Mouse (Mus musculus) cerebellum, postnatal 14 days (tissue): ENCODE measurements around the gene Foxl1.

Experiments used
- DNase-seq, 2 experiments: peaks; one replicate each; pipeline ENCODE4 v3.0.0; 2021; ENCODE audit warnings: mixed read lengths in 2 of 2

The Foxl1 gene

GRCm38 (mm10) chr8:121127756-121128375 is at the start of gene Foxl1:
Gene Foxl1, plus strand, starts transcription at chr8:121127940.
- DNase-seq, result peak; percentile 20 to 35

- DNase-seq, result no peak
Measured at GRCm38 (mm10) chr8:121078721-121079120, 49.0 kb upstream of the Foxl1 start.

GRCm38 (mm10) chr8:121079201-121079600 is 48.5 kb upstream of the Foxl1 start:
- DNase-seq, result no peak

DNA sequence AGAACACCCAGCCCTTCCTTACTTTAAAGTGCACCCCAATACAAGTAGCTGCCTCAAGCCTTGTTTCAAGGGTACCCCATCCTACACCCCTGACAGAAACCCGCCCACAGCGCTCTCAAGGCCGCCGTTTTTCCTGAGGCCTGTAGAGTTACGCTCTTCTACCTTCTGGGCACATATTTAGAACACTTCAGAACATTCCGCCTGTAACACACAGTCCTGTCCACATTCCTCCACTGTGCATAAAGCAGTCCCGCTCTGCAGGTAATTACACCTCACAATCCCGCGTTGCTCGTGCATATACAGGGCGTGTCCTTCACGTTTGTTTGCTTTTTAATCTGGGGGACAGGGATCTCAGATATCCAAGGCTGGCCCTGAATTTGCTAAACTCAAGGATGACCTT is 47.8 kb upstream of the Foxl1 start:
- no peak for DNase-seq

GRCm38 (mm10) chr8:121080361-121081090 is 47.2 kb upstream of the Foxl1 start:
- DNase-seq, result no peak

DNA sequence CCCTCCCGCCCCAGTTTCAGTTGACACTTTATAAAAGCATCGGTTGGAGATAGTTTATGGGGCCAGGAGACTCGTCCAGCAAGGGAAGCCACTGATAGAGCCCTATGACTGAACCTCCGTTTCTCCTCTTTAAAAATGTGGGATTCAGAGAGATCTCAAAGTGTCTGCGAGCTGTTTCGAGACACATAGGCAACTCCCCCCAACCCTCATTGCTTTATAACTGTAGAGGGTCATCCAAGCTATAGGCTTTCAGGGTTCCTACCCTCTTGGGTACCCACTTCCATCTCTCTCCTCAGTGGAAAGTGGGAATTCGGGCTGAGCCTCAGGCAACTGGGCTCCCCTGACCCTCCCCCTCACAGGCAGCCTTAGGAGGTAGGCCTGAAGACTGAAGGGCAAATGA is 46.3 kb upstream of the Foxl1 start:
- DNase-seq, result no peak

- no peak for DNase-seq
Measured at GRCm38 (mm10) chr8:121082218-121083092, 45.3 kb upstream of the Foxl1 start.

- DNase-seq, result no peak
Measured at GRCm38 (mm10) chr8:121083093-121083935, 44.4 kb upstream of the Foxl1 start.

GRCm38 (mm10) chr8:121083936-121084209 is 43.9 kb upstream of the Foxl1 start:
- no peak for DNase-seq

DNA sequence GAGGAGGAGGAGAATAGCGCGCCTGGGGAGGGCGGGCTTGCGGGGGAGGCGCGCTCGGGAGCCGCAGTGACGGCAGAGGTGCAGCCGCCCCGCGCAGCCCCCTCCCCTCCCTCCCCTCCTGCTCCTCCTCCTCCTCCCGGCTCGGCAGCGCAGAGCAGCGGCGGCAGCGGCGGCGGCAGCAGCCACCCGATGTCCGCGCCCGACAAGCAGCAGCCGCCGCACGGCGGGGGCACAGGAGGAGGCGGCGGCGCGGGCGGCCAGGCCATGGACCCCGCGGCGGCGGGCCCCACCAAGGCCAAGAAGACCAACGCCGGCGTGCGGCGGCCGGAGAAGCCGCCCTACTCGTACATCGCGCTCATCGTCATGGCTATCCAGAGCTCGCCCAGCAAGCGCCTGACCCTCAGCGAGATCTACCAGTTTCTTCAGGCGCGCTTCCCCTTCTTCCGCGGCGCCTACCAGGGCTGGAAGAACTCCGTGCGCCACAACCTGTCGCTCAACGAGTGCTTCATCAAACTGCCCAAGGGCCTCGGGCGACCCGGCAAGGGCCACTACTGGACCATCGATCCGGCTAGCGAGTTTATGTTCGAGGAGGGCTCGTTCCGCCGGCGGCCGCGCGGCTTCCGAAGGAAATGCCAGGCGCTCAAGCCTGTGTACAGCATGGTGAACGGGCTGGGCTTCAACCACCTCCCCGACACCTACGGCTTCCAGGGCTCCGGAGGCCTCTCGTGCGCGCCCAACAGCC is 43.4 kb upstream of the Foxl1 start, which contains the start of gene Foxf1:
TSS of gene Foxf1 (plus strand) at position 177 of the 742 bp plus-strand sequence.
- no peak for DNase-seq

- DNase-seq, result no peak
Measured at GRCm38 (mm10) chr8:121085011-121085410, 42.7 kb upstream of the Foxl1 start.

GRCm38 (mm10) chr8:121085561-121085960 is 42.2 kb upstream of the Foxl1 start:
- no peak for DNase-seq

DNA sequence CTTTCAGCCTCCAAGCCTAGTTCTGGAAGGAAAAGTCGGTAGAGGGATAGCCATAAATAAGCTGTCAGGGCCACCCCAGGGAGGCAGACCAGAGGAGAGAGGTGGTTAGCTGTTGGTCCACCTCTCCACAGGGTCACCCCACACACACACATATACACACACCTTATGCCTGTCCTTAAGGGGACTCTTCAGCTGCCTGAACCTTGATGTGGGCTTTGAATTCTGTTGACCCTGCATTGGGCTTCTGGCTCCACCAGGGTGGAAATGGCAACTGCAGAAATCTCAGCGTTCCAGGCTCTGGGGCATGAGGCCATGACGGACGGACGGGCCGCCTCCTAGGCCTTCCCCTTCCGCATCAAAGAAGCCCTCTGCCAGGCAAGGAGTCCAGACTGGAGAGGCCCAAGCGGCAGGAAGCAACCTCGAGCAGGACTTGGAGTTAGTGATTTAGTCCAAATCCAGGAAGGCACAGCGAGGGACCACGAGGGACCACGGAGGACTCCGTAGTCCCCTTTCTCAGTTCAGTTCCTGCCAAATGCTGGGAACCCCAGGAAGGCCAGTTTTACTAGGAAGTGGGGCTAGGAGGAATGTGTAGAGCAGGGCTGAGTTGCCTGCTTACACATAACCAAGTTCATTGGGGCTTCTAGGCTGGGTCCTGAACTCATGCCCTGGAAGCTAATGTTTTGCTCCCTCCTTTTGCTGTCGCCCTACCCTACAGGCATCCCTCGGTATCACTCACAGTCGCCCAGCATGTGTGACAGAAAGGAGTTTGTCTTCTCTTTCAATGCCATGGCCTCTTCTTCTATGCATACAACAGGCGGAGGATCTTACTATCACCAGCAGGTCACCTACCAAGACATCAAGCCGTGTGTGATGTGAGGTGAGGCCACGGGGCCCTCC is 41.5 kb upstream of the Foxl1 start:
- DNase-seq, result no peak

GRCm38 (mm10) chr8:121088281-121088680 is 39.5 kb upstream of the Foxl1 start:
- no peak for DNase-seq

DNA sequence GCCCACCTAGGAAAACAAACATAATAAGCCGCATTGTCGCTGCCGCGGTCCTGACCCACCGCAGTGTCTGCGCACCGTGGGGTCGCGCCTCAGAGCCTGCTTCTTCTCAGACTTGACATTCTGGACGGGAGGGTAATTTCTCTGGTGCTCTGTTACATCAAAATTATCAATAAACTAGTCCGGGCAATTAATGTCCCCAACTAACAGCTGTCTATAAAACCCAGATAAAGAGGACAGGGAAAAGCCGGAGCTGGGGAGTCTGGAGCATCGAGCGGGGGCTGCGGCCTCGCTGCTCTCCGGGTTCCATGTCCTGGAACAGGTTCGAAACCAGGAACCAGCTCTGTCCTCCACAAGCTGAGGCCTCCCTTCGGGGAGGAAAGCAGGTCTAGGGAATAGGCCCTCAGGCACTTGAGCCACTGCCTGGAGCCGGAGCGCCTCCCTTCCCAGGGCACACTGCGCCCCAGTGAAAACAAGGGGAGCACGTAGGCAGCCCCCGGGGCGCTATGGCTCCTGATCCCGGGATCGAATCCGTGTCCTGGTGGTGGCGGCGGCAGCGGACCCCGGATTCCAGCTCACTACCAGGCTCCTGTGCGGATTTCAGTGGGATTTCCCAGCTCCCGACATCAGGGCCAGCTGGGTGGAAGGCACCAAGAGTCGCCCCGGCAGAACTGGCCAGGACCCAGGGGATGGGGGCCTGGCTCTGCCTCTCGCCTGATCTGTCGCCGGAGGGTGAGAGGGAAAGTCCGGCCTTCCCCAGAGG is 38.7 kb upstream of the Foxl1 start:
- no peak for DNase-seq

DNA sequence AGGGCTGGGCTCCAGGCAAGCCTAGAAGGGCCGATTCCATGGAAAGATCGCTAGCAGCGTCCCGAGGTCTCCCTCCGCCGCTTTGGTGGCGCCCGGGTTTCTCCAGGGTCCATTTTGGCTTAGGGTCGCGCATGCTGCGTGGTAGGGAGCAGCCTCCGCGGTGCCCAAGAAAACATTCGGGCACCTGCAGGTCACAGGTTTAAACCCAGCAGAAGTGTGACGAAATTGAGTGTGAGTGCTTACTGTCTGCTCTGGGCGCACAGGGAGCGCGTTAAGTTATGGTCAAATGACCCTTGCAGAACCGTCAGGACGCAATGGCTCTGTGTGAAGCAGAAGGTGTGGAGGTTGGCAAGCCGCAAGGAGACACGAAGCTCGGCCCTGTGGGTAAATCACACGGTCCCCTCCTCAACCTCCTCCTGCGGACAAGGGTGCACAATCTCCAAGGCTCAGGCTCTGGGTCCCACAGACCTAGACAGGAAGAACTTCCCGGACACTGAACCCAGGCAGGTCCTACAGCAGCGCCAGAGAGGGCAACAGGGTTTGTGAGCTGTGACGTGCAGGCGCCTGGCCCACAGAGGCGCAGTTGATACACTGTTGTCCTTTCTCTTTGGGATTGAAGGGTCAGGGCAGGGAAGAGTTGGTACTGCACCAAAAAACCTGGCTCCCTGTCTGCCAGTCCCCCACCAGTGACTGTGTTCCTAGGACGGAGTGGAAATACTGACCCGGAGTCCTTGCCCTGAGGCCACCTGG is 37.9 kb upstream of the Foxl1 start:
- DNase-seq, result no peak

DNA sequence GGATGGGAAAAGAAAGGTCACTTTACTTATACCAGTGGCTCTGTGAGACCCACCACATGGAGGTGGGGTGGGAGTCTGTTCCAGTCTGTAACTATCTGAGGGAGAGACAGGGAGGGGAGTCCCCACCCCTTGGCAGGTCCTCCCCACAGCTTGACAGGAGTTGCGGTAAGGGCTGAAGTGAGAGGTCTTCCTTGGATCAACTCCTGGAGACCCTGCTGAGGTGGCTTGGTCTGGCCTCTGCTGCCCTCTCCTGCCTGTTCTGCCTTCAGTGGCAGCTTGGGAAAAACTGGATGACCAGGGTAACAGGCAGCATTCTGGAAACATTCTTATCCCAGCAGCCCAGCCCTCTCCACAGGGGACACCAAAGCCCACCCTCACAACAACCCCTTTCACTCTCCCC is 37.0 kb upstream of the Foxl1 start:
- no peak for DNase-seq

DNA sequence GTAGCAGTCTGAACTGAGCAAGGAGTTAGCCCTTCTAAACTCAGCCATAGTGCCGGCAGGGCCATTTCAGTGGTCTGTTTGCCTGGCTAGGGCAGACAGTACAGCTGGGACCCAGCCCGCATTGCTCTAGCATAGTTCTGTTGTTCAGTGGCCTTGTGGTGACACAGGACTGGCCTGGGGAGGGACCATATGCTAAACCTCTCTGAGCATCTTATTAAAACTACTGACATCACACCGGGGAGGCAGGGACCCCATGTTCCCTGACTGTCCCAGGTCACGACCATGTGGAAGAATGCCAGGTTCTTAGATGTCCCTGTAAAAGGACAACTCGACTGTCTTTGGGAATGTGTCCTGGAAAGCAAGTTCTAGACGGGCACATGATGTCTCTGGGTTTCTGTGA is 35.6 kb upstream of the Foxl1 start:
- DNase-seq, result no peak

GRCm38 (mm10) chr8:121092627-121093026 is 35.1 kb upstream of the Foxl1 start:
- peak; percentile 88 to 95 for DNase-seq
